Mouse (Mus musculus): Measurements from ENCODE around the gene Tex29. TPM values are rescaled to one million over a fixed set of nuclear protein-coding genes. Genes with fewer than 3 reads are reported as not detected.

The Tex29 gene
- total RNA-seq, 1 experiment from 2014 or later, result not detected

GRCm38 (mm10) chr8:11896022-11896662 lies 55.9 kb downstream of the Tex29 start:
- no peak for ATAC-seq (ENCODE audit: extremely low read depth, insufficient number of reproducible peaks, low FRiP score, poor library complexity, severe bottlenecking)

- no peak for ATAC-seq (ENCODE audit: extremely low read depth, insufficient number of reproducible peaks, low FRiP score, poor library complexity, severe bottlenecking)
Observed at GRCm38 (mm10) chr8:11896677-11897076, 56.4 kb downstream of the Tex29 start.

GRCm38 (mm10) chr8:11898814-11899213 lies 58.5 kb downstream of the Tex29 start:
- ATAC-seq (ENCODE audit: extremely low read depth, insufficient number of reproducible peaks, low FRiP score, poor library complexity, severe bottlenecking), result no peak

Other genes with a start within 250 kb of the Tex29 start
- gene Ankrd10, start 204.7 kb upstream of the Tex29 start, total RNA-seq (2017), result 56.7 and 62.0 TPM in 2 replicates
- gene 1700016D06Rik, start 139.4 kb upstream of the Tex29 start, total RNA-seq (2017), result not detected in 2 replicates
- 34.1 and 35.5 TPM in 2 replicates for gene Arhgef7, start 112.8 kb upstream of the Tex29 start, total RNA-seq (2017)

All from neutrophil, adult 5-6 weeks (primary cell).